Mouse (Mus musculus): ENCODE results near the gene Abcb11. TPM values are rescaled to one million over a fixed set of nuclear protein-coding genes. Genes with fewer than 3 reads are reported as not detected.
"Not testable (repeated sequence)": the region's sequence is repeated elsewhere in the genome, so short reads cannot be mapped to it uniquely, and the experiment has no call there.

Gene Abcb11
- polyA plus RNA-seq, 1 experiment: not detected

DNA sequence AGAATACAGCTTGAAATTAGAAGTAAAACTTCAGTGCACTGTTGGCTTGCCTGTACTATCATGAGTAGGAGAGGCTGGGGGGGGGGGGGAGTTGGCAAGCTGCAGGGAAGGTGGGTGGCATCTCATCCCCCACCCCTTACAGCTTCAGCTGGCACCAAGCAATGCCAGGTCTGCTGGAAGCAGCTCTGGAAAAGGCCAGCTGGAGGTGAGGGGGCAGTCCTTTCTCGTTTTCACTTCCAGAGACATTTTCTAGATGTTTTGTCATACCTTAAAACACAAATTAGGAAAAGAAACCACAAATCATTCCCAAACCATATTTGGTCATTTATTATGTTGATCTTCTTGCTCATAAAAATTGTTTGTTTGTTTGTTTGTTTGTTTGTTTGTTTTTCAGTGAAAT lies 37.4 kb upstream of the Abcb11 start:
- no peak overlapping the region for H3K4me3 ChIP-seq (ENCODE audit: low read depth, low read length)
- no peaks in the 10 kb centered on the region for H3K36me3 ChIP-seq (ENCODE audit: control insufficient read depth, insufficient read depth, low read length, poor library complexity, severe bottlenecking)
- H3K9me3 ChIP-seq (replicated peaks; ENCODE audit: control insufficient read depth, insufficient read depth, low read length, poor library complexity, severe bottlenecking): no peaks in the 10 kb centered on the region
- TF ChIP-seq POLR2A (IDR thresholded peaks at IDR 0.05; ENCODE audit: insufficient read depth, low read length) (no peak), EP300 (IDR thresholded peaks at IDR 0.05; ENCODE audit: insufficient read depth, low read depth, low read length) (no peak), CTCF (IDR thresholded peaks at IDR 0.05; ENCODE audit: low read depth, low read length) (no peak)
- H3K9ac ChIP-seq (ENCODE audit: low read depth, poor library complexity, severe bottlenecking): no peak overlapping the region
- H3K27me3 ChIP-seq (ENCODE audit: control insufficient read depth, insufficient read depth, low read length, poor library complexity, severe bottlenecking): 0 out of 2 replicates have a peak, but pooled peaks cover 1% of the 10 kb centered on the region
- no peak overlapping the region for H3K27ac ChIP-seq (ENCODE audit: insufficient read depth, low read length)
- H3K4me1 ChIP-seq (ENCODE audit: control insufficient read depth, insufficient read depth, low read length): peaks cover 2% of the 10 kb centered on the region

GRCm38 (mm10) chr2:69376780-69377179 lies 34.4 kb upstream of the Abcb11 start:
- H3K9ac ChIP-seq (ENCODE audit: low read depth, poor library complexity, severe bottlenecking): no peak overlapping the region
- no peak overlapping the region for H3K4me3 ChIP-seq (ENCODE audit: low read depth, low read length)
- TF ChIP-seq CTCF (IDR thresholded peaks at IDR 0.05; ENCODE audit: low read depth, low read length): no peak
- TF ChIP-seq EP300 (IDR thresholded peaks at IDR 0.05; ENCODE audit: insufficient read depth, low read depth, low read length): no peak
- TF ChIP-seq POLR2A (IDR thresholded peaks at IDR 0.05; ENCODE audit: insufficient read depth, low read length): no peak
- H3K36me3 ChIP-seq (ENCODE audit: control insufficient read depth, insufficient read depth, low read length, poor library complexity, severe bottlenecking): no peaks in the 10 kb centered on the region
- no peak overlapping the region for H3K27ac ChIP-seq (ENCODE audit: insufficient read depth, low read length)
- H3K27me3 ChIP-seq (ENCODE audit: control insufficient read depth, insufficient read depth, low read length, poor library complexity, severe bottlenecking): 0 out of 2 replicates have a peak, but pooled peaks cover 1% of the 10 kb centered on the region
- H3K9me3 ChIP-seq (replicated peaks; ENCODE audit: control insufficient read depth, insufficient read depth, low read length, poor library complexity, severe bottlenecking): no peaks in the 10 kb centered on the region
- H3K4me1 ChIP-seq (ENCODE audit: control insufficient read depth, insufficient read depth, low read length): peaks cover 2% of the 10 kb centered on the region

DNA sequence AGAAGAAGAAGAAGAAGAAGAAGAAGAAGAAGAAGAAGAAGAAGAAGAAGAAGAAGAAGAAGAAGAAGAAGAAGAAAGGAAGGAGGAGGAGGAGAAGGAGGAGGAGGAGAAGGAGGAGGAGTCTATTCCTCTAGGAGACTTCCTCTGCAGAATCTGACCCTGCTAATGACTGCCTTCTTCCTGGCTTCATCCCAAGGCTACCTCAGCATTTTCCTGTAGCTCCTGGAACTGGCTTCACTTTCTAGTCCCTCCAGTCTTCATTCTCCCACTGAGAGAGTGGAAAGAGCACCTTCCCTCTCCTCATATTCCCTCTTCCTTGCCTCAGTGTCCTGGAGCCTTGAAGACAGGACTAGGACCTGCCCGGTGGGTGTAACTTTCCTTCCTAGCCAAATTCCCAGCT lies 22.9 kb upstream of the Abcb11 start:
- H3K27ac ChIP-seq (ENCODE audit: insufficient read depth, low read length): no peak overlapping the region
- no peaks in the 10 kb centered on the region for H3K9me3 ChIP-seq (replicated peaks; ENCODE audit: control insufficient read depth, insufficient read depth, low read length, poor library complexity, severe bottlenecking)
- no peaks in the 10 kb centered on the region for H3K36me3 ChIP-seq (ENCODE audit: control insufficient read depth, insufficient read depth, low read length, poor library complexity, severe bottlenecking)
- TF ChIP-seq POLR2A (IDR thresholded peaks at IDR 0.05; ENCODE audit: insufficient read depth, low read length) (no peak), CTCF (IDR thresholded peaks at IDR 0.05; ENCODE audit: low read depth, low read length) (no peak), EP300 (IDR thresholded peaks at IDR 0.05; ENCODE audit: insufficient read depth, low read depth, low read length) (no peak)
- no peak overlapping the region for H3K4me3 ChIP-seq (ENCODE audit: low read depth, low read length)
- H3K27me3 ChIP-seq (ENCODE audit: control insufficient read depth, insufficient read depth, low read length, poor library complexity, severe bottlenecking): peaks cover 3% of the 10 kb centered on the region; the same call in 1 of the 2 replicates
- no peaks in the 10 kb centered on the region for H3K4me1 ChIP-seq (ENCODE audit: control insufficient read depth, insufficient read depth, low read length)
- H3K9ac ChIP-seq (ENCODE audit: low read depth, poor library complexity, severe bottlenecking): no peak overlapping the region

DNA sequence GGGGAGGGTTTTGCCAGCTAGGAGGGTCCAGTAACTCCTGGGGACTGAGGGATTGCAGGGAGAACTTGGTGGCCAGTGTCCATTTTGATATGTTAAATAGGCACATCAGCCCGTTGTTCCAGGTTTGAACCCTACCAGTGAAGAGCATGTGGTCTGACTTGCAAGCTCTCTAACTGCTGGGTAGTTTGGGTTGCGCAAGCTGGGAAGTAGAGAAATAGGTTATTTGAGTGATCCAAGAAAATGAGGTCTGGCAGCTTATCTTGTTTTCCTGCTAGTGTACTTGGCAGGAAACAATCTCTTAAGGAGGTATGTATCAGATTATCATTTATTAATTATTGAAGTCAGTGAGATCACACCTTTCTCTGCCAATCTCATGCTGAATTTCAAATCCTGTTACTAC lies 22.4 kb upstream of the Abcb11 start:
- H3K4me3 ChIP-seq (ENCODE audit: low read depth, low read length): no peak overlapping the region
- H3K27ac ChIP-seq (ENCODE audit: insufficient read depth, low read length): no peak overlapping the region
- H3K27me3 ChIP-seq (ENCODE audit: control insufficient read depth, insufficient read depth, low read length, poor library complexity, severe bottlenecking): peaks cover 3% of the 10 kb centered on the region; the same call in 1 of the 2 replicates
- H3K9ac ChIP-seq (ENCODE audit: low read depth, poor library complexity, severe bottlenecking): no peak overlapping the region
- H3K9me3 ChIP-seq (replicated peaks; ENCODE audit: control insufficient read depth, insufficient read depth, low read length, poor library complexity, severe bottlenecking): no peaks in the 10 kb centered on the region
- TF ChIP-seq CTCF (IDR thresholded peaks at IDR 0.05; ENCODE audit: low read depth, low read length): no peak
- TF ChIP-seq POLR2A (IDR thresholded peaks at IDR 0.05; ENCODE audit: insufficient read depth, low read length): no peak
- TF ChIP-seq EP300 (IDR thresholded peaks at IDR 0.05; ENCODE audit: insufficient read depth, low read depth, low read length): no peak
- no peaks in the 10 kb centered on the region for H3K4me1 ChIP-seq (ENCODE audit: control insufficient read depth, insufficient read depth, low read length)
- no peaks in the 10 kb centered on the region for H3K36me3 ChIP-seq (ENCODE audit: control insufficient read depth, insufficient read depth, low read length, poor library complexity, severe bottlenecking)

DNA sequence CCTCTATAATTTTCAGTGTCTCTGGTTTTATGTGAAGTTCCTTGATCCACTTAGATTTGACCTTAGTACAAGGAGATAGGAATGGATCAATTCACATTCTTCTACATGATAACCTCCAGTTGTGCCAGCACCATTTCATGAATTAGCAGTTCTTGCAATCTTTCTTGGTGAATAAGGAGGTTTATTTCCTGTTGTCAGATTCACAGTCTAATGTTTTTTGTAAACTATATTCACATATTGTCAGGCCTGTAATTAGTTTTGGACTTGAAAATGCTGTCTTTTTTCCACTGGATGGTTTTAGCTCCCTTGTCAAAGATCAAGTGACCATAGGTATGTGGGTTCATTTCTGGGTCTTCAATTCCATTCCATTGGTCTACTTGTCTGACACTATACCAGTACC lies 13.0 kb upstream of the Abcb11 start:
- H3K27ac ChIP-seq (ENCODE audit: insufficient read depth, low read length); H3K9me3 ChIP-seq (replicated peaks; ENCODE audit: control insufficient read depth, insufficient read depth, low read length, poor library complexity, severe bottlenecking); H3K36me3 ChIP-seq (ENCODE audit: control insufficient read depth, insufficient read depth, low read length, poor library complexity, severe bottlenecking); H3K27me3 ChIP-seq (ENCODE audit: control insufficient read depth, insufficient read depth, low read length, poor library complexity, severe bottlenecking); H3K9ac ChIP-seq (ENCODE audit: low read depth, poor library complexity, severe bottlenecking); H3K4me1 ChIP-seq (ENCODE audit: control insufficient read depth, insufficient read depth, low read length); H3K4me3 ChIP-seq (ENCODE audit: low read depth, low read length): not testable (repeated sequence)

GRCm38 (mm10) chr2:69341506-69341905 lies 910 bp downstream of the Abcb11 start:
- no peak overlapping the region for H3K9ac ChIP-seq (ENCODE audit: low read depth, poor library complexity, severe bottlenecking)
- no peaks in the 10 kb centered on the region for H3K36me3 ChIP-seq (ENCODE audit: control insufficient read depth, insufficient read depth, low read length, poor library complexity, severe bottlenecking)
- H3K27me3 ChIP-seq (ENCODE audit: control insufficient read depth, insufficient read depth, low read length, poor library complexity, severe bottlenecking): no peaks in the 10 kb centered on the region
- H3K27ac ChIP-seq (ENCODE audit: insufficient read depth, low read length): no peak overlapping the region
- no peak for TF ChIP-seq EP300 (IDR thresholded peaks at IDR 0.05; ENCODE audit: insufficient read depth, low read depth, low read length)
- TF ChIP-seq POLR2A (IDR thresholded peaks at IDR 0.05; ENCODE audit: insufficient read depth, low read length): no peak
- no peak for TF ChIP-seq CTCF (IDR thresholded peaks at IDR 0.05; ENCODE audit: low read depth, low read length)
- H3K9me3 ChIP-seq (replicated peaks; ENCODE audit: control insufficient read depth, insufficient read depth, low read length, poor library complexity, severe bottlenecking): 0 out of 2 replicates have a peak, but pooled peaks cover 3% of the 10 kb centered on the region
- no peaks in the 10 kb centered on the region for H3K4me1 ChIP-seq (ENCODE audit: control insufficient read depth, insufficient read depth, low read length)
- H3K4me3 ChIP-seq (ENCODE audit: low read depth, low read length): no peak overlapping the region

DNA sequence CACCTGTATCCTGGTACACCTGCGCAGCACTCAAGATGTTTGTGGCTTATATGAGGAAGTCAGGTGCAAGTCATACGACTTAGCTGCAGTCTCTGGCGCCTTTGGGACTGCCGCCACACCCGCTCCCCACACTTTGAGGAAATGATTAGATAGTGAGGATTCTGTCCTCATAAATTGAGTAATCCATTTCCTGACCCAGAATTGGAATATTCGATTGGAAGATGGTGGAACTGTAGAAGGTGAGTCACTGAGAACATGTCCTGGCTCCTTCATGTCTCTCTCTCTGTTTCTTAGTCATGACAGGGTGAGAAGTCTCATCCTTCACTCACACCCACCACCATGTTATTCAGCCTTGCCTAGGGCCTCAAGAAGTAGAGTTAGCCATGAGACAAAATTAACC lies 10.9 kb downstream of the Abcb11 start:
- not testable (repeated sequence) for H3K27ac ChIP-seq (ENCODE audit: insufficient read depth, low read length); H3K27me3 ChIP-seq (ENCODE audit: control insufficient read depth, insufficient read depth, low read length, poor library complexity, severe bottlenecking); H3K9ac ChIP-seq (ENCODE audit: low read depth, poor library complexity, severe bottlenecking); H3K4me3 ChIP-seq (ENCODE audit: low read depth, low read length); H3K9me3 ChIP-seq (replicated peaks; ENCODE audit: control insufficient read depth, insufficient read depth, low read length, poor library complexity, severe bottlenecking); H3K4me1 ChIP-seq (ENCODE audit: control insufficient read depth, insufficient read depth, low read length); H3K36me3 ChIP-seq (ENCODE audit: control insufficient read depth, insufficient read depth, low read length, poor library complexity, severe bottlenecking)
